Mouse (Mus musculus) lung, postnatal 25 days (tissue): ENCODE results near the gene Focad.
A peak's percentile ranks its signal among the peaks of the same experiment; 100 is the strongest.

Experiments
- DNase-seq: peaks from one replicate; pipeline ENCODE4 v3.0.0; 2022; ENCODE audit warnings: low spot score

Focad gene

DNA sequence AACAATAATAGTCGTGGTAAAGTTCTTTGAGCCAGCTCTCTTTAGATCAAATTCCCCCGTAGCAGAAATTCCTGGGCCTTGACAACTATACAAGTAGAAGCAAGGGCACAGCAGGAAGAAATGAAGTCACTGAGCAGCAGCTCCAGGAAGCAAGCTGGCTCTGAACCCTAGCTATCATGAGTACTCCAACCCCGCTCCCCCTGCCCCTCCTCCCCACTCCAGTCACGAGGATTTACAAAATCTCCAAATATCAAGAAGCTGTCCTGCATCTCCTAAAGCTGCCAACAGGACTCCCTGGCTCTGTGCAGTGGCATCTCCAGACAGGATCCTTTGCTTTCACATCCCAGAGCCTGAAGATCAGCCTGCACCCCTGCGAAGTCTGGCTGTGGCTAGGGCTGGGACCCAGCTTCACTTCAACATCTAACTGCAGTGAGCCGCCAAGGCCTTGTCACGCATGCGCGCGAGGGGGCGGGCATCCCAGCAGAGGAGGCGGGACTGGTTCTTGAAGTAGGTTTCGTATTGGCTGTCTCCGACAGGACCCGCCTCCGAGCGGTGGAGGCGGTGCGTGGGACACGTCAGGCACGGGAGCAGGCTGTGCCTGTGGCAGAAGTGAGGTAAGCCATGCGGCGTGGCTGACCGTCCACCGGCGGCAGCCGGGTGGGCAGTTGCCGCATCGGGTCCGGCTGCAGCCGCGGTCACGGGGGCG lies at the start of gene Focad:
TSS of gene Focad (plus strand) at position 568 of the 706 bp plus-strand sequence.
- DNase-seq, result peak; percentile 98

DNA sequence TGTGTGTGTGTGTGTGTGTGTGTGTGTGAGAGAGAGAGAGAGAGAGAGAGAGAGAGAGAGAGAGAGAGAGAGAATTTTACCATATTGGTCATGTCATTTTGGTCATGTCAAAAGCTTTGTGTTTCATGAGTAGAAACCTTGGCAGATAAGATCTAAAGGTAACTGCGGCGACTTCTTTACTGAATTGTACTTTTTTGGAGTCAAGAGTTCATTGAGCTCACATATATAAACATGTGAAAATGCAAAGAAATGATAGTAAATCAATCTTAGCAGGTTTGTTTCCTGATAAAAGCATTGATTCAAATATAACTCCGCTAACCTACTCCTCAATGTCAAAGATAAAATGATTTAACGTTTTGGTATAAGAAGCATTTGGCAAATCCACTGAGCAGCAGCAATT lies 49.3 kb upstream of the Focad start:
- DNase-seq, result no peak

DNA sequence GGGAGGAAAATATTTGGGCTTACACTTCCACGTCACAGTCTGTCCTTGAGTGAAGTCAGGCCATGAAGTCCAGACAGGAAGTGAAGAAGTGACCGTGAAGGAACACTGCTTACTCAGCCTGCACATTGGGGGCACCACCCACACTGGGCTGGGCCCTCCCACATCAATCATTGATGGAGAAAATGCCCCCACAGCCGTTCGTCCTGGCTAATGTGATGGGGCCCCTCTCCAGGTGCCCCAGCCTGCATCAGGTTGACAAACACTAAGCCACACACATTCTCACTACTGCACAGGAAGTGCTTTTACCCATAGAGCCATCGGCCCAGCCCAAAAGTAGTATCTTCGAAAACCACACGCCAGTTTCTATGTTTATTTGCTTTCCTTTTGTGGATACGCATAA lies 48.1 kb upstream of the Focad start:
- DNase-seq, result peak; percentile 16

DNA sequence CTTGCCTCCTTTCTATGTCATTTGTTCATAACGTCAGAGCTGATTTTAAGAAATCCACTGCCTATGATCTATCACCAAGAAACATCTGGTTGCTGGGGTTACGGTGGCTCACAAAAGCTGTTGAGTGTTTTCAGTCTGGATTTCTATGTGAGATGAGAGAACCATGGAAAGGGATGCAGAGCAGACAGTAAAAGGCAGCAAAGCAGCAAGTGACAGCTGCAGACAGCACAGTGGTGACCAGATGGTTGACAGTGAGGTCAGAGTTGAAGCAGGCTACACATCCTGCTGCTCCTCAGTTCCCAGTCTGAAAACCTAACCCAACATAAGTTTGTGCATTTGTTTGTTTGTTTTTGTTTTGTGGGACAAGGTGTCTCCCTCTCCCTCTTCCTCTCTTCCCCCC lies 19.0 kb upstream of the Focad start:
- DNase-seq, result no peak

DNA sequence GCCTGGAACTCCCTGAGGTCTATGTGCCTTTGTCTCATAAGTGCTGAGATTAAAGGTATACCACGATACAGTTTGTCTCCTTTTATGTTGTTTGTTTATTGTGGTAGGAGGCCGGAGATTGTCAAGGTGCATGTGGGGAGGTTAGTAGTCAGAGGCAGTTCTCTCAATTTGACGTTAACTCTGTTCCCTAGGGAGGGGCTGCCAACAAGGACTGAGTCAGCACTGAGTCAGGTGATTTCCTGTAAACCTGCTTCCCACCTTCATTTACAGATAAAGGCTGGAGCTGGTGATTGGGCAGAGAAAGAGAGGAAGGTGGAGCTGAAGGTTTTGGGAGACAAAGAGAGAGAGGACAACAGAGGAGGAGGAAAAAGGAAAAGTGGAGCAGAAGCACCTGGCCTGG lies 15.4 kb upstream of the Focad start:
- DNase-seq, result no peak

DNA sequence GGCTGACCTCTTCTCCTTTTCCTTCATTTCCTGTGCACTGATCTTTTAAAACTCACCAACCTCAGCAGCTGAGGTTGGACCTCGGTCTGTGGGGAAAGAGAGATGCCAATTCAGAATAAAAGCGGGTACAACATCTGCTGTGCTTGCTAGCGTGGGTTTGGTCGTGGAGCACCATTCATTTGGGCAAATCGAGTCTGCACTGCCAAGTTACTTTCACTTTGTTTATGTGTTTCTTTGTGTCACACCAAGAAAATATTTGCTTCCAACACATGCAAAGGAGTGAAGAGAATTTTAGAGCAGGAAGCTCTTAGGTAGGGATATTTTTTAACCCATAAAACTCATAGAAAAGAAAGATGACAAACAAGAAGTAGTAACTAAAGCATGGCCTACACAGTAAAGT lies 13.0 kb upstream of the Focad start:
- no peak for DNase-seq

DNA sequence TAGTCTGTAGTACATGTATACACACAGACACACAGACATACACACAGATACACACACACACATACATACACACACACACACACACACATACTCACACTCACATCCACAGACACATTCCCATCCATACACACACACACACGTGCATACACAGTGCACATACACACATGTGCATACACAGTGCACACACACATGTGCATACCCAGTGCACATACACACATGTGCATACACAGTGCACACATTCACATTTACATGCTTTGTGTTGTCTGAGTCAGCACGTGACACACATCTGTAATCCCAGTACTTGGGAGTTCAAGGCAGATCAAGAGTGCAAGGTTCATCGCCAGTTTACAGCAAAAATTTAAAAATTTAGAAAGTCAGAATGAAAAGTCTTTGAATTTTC lies 12.5 kb upstream of the Focad start:
- DNase-seq, result no peak

DNA sequence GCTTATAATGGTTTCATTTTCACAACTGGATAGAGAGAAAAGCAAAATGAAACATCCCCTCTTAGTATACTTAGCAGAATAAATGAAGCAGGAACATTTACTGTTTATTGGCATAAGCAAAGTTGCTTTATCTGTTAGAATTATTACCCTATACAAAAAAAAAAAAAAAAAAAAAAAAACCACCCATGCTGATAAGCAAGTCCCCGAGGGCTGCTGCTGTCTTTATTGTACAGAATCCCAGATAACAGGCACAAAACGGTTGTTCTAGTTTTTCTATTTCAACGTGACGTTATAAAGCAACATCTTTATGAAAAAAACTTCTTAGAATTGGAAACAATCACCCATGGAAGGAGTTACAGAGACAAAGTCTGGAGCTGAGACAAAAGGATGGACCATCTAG lies 12.0 kb upstream of the Focad start:
- no peak for DNase-seq

DNA sequence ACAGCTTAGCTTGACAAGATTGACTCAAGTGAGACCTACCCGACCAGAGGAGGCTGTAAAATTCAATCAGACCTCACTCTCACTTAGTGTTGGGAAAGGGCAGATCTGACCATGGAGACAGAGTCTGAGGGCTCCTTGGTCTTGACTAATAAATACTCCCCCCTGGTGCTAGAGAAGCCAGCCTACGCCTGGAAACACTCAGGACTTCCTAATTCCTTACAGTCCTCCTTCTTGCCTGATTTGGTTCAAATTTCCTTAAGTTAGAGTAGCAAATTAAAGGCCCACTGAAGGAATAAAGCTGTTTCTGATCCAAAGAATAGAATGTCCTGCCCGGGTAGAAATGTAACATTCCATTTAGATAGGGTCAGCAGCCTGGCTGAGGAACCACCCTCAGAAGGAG lies 10.6 kb upstream of the Focad start:
- DNase-seq, result no peak

DNA sequence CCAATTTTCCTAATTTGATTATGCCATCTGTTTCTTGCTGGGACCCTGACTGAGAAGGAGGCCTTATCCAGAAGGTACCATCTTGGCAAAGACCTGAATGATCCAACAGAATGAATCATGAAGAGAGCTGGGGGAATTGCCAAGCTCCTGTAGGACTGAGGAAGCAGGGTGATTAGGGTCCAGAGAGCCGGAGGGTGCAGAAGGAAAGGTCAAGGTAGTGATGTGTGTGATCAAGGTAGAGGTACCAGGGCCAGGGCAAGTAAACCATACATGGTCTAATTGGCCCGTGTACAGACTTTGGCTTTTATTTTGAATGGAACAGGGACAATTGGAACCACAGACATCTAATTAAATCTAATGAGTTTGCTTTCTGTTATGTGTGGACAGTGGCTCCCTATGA lies 4.1 kb upstream of the Focad start:
- DNase-seq, result no peak

DNA sequence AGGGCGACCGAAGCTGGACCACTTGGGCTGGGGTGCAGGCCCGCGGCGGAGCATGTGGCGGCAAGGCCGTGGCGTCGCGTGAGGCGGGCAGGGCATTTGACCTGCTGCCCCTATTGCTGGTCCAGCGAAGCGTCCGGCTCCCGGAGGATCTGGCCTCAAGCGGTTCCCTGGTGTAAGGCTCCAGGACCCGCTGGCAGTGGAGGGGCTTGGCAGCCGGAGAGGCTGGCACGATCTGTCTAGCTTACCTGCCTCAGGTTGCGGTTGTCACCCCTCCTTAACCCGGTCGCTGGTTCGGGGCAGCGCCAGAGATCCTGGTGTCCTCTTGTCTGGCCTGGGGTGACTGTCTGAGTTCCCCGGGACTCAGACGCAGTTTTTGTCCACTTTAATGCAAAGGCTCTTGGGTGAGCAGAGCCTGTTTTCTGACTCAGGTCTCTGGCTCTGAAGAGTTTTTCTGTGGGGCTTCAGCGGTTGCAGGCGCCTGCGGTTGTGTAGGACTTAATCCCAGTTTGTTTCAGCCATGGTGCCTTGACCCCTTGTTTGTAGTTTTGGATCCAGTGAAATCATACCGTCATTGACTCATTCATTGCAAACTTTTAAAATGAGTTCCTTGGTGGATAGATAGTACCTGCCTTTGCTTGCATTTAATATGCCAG lies 465 bp downstream of the Focad start:
- DNase-seq, result no peak

DNA sequence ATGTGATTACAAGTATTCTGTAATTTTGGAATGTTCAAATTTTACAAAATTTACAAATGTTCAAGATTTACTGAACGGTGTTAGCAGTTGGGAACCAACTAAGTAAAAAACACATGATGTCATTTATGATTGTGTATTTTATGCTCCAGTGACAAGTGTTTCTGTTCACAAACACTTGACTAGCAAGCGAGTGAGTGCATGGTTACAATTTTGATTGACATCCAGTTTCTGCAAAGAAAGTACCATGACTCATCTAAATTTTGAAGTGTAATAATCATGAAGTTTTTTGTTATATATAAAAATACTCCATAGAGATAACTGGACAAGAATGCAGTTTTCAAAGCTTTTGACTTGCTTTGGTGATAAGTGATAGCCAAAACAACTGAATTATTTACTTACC lies 1.3 kb downstream of the Focad start:
- DNase-seq, result peak; percentile 11

DNA sequence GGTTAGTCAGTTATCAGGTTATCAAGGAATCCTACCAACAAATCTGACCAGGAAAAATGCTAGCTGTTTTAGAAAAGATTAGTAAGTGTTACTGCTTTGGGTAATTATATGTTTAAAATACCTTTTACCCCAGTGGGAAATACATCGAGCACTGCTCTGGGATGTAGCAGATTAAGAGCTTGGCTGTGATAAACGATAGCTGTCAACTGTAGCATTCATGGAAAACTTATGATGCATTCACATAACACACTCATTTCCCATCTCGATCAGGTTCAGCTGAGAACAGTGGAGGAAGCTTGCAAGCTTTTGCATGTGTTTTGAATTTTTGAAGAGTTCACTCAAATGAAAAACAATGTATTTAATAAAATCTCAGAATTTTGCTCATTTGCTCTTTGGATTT lies 14.2 kb downstream of the Focad start:
- DNase-seq, result no peak

DNA sequence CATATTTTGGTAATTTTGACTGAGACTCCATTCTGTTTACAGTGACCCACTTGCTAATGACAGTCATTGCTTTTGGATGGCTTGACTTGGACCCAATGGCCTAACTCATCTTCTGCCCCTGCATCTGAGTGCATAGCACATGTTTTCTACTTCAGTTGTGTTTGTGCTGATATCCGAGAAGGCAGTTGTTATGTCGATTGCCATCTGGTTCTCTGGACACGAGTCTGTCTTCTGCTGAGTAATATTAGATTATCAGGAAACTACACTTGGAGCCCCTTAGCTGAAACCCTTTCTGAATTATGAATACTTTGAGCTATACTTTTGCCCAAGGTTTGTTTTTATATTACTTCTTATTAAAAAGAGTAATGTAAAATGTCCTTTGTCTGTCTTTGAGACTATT lies 22.9 kb downstream of the Focad start:
- DNase-seq, result no peak

DNA sequence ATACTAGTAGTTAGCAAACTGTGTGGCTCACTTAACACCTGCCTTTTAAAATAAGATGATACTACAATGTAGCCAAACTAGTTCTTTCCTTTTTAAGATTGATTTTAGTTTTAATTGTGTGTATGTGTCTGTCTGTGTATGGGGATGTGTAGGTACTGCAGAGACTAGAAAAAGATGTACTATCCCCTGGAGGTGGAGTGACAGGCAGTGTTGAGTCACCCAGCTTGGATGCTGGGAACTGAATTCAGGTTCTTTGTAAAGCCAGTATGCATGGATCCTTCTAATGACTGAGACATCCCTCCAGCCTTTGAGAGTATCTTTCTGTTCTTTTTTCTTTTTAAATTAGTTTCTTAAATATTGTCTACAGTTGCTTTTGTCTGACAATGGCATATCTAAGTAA lies 23.5 kb downstream of the Focad start:
- no peak for DNase-seq

DNA sequence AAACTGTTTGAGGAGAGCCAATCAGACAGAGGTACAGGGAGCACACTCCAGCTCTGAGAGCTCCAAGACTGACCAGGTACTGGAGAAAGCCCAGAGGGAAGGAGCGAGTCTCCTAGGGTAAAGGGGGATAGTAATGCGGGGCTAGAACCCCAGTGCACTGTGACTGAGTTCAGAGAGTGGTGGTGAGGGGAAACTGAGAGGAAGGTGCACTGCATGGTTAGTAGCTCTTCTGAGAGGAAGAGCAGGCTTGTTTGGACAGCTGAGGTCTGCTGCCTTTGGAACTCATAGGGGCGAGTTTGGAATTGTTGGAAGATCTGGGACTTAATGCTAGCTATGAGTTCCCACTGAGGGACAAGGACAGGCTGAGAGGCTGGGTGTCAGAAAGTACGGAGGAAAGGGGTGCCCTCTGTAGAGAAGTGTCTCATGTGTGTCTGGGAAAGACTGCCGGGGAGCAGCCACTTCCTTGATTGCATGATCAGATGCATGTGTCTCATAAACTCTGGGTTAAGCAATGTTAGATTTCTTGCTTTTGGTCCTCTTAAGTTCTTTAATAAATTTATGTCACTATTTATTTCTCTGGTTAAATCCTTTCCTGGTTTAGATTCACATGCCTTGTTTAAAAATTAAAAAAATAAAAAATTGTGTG lies 24.4 kb downstream of the Focad start:
- no peak for DNase-seq

DNA sequence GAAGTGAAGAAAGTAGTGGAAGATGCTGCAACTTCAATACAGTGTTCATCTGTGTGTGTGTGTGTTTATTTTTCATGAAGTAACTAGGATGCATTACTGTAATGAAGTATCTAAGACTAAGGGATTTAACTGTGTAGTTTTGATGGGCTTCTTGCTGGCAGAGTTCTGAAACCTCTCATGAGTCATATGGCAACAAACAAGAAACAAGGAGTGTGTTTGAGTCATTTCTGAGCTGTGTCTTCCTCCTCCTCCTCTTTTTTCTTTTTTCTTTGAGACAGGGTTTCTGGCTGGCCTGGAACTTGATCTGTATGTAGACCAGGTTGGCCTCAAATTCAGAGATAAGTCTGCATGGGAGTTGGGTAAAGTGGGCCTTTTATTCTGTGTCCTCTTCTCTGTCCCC lies 25.7 kb downstream of the Focad start:
- no peak for DNase-seq

DNA sequence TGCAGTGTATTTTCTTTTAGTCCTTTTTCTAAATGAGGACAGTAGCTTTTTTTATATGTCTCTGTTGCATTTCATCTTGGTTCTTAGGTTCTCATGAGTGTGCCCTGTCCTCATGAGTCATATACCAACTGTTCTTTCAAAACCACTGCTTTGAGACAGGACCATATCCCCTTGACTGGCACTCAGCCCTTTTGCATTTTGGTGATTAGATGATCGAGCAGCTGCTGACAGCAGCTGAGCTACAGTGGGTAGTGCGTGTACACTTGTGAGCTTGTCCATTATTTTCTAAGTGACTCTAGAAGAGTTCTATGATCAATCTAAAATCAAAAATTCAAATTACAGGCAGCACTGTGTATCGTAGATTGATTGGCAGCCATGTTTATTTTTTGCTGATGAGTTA lies 28.0 kb downstream of the Focad start:
- DNase-seq, result no peak

DNA sequence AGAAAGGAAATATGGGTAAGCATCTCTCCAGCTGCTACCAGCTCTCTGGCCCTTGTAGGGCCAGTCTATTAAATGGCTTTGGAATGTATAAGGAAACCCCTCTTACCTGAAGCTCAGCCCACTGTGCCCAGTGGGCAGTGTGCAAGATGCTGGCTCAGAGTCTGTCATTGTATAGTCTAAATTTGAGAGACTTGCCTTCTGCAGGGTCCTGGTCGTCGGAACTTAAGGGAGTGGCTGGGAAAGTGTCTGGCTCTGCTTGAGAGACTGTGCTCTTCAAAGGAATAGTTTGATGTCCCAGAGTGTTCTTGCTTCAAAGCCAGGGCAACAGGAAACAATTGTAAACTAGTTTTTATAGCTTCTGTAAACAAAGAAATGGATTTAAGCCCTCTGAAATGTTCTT lies 41.5 kb downstream of the Focad start:
- DNase-seq, result peak; percentile 32

DNA sequence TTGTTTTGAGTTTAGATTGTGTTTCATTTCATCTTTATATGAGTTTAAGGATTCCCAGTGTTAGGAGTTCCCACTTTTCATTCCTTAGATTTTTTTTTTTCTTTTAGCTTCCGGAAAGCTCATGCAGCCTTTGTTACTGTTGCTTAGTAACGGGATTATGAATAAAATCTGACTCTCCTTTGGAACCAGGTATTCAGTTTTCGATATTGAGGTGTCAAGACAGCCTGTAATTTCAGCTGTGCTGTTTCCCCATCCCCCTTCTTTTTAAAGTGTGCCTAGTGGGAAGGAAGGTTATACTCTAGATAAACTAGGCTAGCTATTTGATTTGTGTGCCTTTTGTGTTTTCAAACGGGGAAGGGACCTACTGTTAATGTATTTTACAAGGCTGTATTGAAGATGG lies 42.1 kb downstream of the Focad start:
- DNase-seq, result no peak

DNA sequence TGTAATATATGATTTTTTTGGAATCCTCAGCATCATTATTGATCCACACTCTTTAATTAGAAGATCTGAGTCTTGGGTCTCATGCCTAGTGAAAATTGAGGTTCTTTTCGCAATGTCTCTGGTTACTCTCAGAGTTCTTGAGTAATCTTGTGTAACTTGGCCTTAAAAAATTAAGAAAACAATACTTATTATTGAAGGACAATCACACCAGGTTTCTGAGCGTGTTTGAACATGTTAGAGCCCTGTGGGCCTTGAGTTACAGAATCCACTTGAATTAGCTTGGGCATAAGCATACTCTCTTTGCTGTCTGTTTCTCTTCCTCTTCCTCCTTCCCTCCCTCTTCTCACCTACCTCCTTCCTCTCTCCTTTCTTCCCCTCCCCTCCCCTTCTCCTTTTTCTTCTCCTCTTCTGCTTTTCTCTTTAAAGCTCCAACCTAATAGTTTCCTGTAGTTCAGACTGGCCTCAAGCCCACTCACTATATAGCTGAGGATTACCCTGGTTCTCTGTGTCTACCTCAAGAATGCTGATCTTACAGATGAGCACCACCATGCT lies 44.0 kb downstream of the Focad start:
- DNase-seq, result no peak

DNA sequence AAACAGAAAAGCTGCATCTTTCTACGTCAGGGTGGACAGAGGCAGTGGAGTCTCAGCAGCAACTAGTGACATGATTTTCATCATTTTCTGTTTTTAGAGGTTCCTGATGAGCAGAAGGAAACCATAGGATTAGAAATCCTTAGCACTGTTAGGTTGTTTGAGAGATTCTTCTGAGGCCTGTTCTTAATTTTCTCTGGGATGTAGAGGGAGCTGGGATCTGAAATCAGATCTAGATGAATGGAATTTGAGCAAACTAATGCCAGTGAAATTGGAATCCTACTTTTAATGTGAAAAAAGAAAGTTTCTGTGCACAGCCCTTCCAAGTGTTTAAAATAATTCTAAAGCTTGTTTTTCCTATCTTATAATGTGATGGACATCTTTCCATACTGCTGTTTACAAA lies 55.0 kb downstream of the Focad start:
- DNase-seq, result no peak

DNA sequence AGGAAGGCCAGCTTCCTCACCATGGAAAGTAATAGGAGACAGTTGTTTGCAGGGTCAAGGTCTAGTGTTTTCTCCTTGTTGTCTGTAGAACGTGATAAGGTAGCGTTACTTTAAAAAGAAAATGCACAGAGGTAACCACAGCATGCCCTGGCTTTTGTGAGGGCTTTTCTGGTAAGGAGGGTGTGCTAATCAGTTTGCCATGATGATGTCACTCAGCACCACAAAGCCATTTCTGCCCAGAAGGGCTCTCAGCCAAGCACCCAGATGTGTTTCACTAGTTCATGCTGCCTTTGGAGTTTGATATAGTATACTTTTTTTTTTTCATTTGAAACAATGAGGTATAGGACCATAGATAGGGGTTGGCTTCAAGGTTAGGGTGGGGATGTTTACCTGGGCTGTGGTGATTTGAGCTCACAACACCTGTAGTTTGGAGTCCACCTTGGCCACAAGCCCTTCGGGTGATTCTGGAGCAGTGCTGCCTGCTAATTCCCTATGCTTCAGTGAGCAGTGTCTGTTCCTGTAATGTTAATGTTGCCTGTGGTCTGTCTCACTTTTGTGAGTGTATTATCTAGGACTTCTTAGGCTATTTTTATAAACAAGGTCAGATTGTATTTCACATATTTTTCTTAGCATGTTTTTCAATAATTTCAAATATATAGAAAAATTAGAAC lies 61.2 kb downstream of the Focad start:
- DNase-seq, result no peak
